Mouse (Mus musculus): Measurements from ENCODE around the gene Eno3. TPM values are rescaled to one million over a fixed set of nuclear protein-coding genes. Genes with fewer than 3 reads are reported as not detected.

Gene Eno3
- polyA plus RNA-seq, 1 experiment from 2014 or later = 4.0 TPM

- TF ChIP-seq EP300 (IDR thresholded peaks at IDR 0.05; ENCODE audit: low read depth) (no peak), CTCF (IDR thresholded peaks at IDR 0.05; ENCODE audit: low read depth) (peak; percentile 63)
- H3K27ac ChIP-seq (ENCODE audit: low read depth) = peak within 1 kb of the TSS; percentile 81
- ATAC-seq (peak; percentile 58), DNase-seq (peak; percentile 82)
- peaks cover 13% of the 10 kb centered on the region for H3K4me1 ChIP-seq (ENCODE audit: insufficient read depth)
- no peaks in the 10 kb centered on the region for H3K27me3 ChIP-seq (ENCODE audit: insufficient read depth, low read length)
- under 1% methylated on average over 32 of the region's 55 CpGs for WGBS (ENCODE audit: insufficient replicate concordance)
- peaks cover 21% of the 10 kb centered on the region for H3K36me3 ChIP-seq (replicated peaks; ENCODE audit: insufficient read depth, low read length)
- H3K9ac ChIP-seq (replicated peaks) = peak within 1 kb of the TSS; percentile 86
- H3K4me2 ChIP-seq (ENCODE audit: low read depth, low read length) = peak within 1 kb of the TSS; percentile 97
- no peaks in the 10 kb centered on the region for H3K9me3 ChIP-seq (ENCODE audit: low read length)
- H3K4me3 ChIP-seq (ENCODE audit: low read depth, low read length) = peak within 1 kb of the TSS; percentile 74
These were observed 30.7 kb downstream of the Eno3 start, which contains the start of gene Camta2 for GRCm38 (mm10) chr11:70687601-70688199. Gene Camta2 (minus strand): TSS chr11:70688105.

GRCm38 (mm10) chr11:70688372-70688771, 31.4 kb downstream of the Eno3 start:
- Histone ChIP-seq H3K4me2 (ENCODE audit: low read depth, low read length) (peak overlapping the region; percentile 97), H3K27ac (ENCODE audit: low read depth) (peak overlapping the region; percentile 81; the same call in 1 of the 2 replicates), H3K9ac (replicated peaks) (peak overlapping the region; percentile 86), H3K4me1 (ENCODE audit: insufficient read depth) (peaks cover 13% of the 10 kb centered on the region), H3K36me3 (replicated peaks; ENCODE audit: insufficient read depth, low read length) (peaks cover 19% of the 10 kb centered on the region), H3K27me3 (ENCODE audit: insufficient read depth, low read length) (no peaks in the 10 kb centered on the region), H3K4me3 (ENCODE audit: low read depth, low read length) (peak overlapping the region; percentile 74), H3K9me3 (ENCODE audit: low read length) (no peaks in the 10 kb centered on the region)
- TF ChIP-seq EP300 (IDR thresholded peaks at IDR 0.05; ENCODE audit: low read depth) (no peak), CTCF (IDR thresholded peaks at IDR 0.05; ENCODE audit: low read depth) (no peak)
- DNase-seq (no peak), ATAC-seq (no peak)
- 32% methylated on average over 8 of the region's 8 CpGs for WGBS (ENCODE audit: insufficient replicate concordance)

- no peak for DNase-seq
- Histone ChIP-seq H3K36me3 (replicated peaks; ENCODE audit: insufficient read depth, low read length) (peaks cover 9% of the 10 kb centered on the region), H3K27me3 (ENCODE audit: insufficient read depth, low read length) (no peaks in the 10 kb centered on the region), H3K9me3 (ENCODE audit: low read length) (no peaks in the 10 kb centered on the region), H3K4me2 (ENCODE audit: low read depth, low read length) (no peak overlapping the region), H3K4me3 (ENCODE audit: low read depth, low read length) (no peak overlapping the region), H3K4me1 (ENCODE audit: insufficient read depth) (peaks cover 13% of the 10 kb centered on the region), H3K9ac (replicated peaks) (no peak overlapping the region), H3K27ac (ENCODE audit: low read depth) (no peak overlapping the region)
- TF ChIP-seq EP300 (IDR thresholded peaks at IDR 0.05; ENCODE audit: low read depth) (no peak), CTCF (IDR thresholded peaks at IDR 0.05; ENCODE audit: low read depth) (no peak)
- 64% methylated on average over 4 of the region's 4 CpGs for WGBS (ENCODE audit: insufficient replicate concordance)
- no peak for ATAC-seq
These were observed 32.6 kb downstream of the Eno3 start for GRCm38 (mm10) chr11:70689578-70689977.

GRCm38 (mm10) chr11:70693504-70693903, 36.5 kb downstream of the Eno3 start:
- Histone ChIP-seq H3K4me1 (ENCODE audit: insufficient read depth) (peaks cover 1% of the 10 kb centered on the region), H3K36me3 (replicated peaks; ENCODE audit: insufficient read depth, low read length) (no peaks in the 10 kb centered on the region), H3K9me3 (ENCODE audit: low read length) (no peaks in the 10 kb centered on the region), H3K4me2 (ENCODE audit: low read depth, low read length) (no peak overlapping the region), H3K9ac (replicated peaks) (no peak overlapping the region), H3K27me3 (ENCODE audit: insufficient read depth, low read length) (no peaks in the 10 kb centered on the region), H3K27ac (ENCODE audit: low read depth) (no peak overlapping the region), H3K4me3 (ENCODE audit: low read depth, low read length) (no peak overlapping the region)
- WGBS (ENCODE audit: insufficient replicate concordance) = 60% methylated on average over 3 of the region's 3 CpGs
- no peak for ATAC-seq
- no peak for DNase-seq
- TF ChIP-seq CTCF (IDR thresholded peaks at IDR 0.05; ENCODE audit: low read depth) = no peak

- peak; percentile 35 for TF ChIP-seq CTCF (IDR thresholded peaks at IDR 0.05; ENCODE audit: low read depth)
- TF ChIP-seq EP300 (IDR thresholded peaks at IDR 0.05; ENCODE audit: low read depth) = no peak
- no peak overlapping the region for H3K4me2 ChIP-seq (ENCODE audit: low read depth, low read length)
- no peak overlapping the region for H3K9ac ChIP-seq (replicated peaks)
- peaks cover 17% of the 10 kb centered on the region for H3K4me1 ChIP-seq (ENCODE audit: insufficient read depth)
- H3K36me3 ChIP-seq (replicated peaks; ENCODE audit: insufficient read depth, low read length) = peaks cover 3% of the 10 kb centered on the region; the same call in 1 of the 2 replicates
- H3K4me3 ChIP-seq (ENCODE audit: low read depth, low read length) = no peak overlapping the region
- 62% methylated on average over 3 of the region's 3 CpGs for WGBS (ENCODE audit: insufficient replicate concordance)
- H3K27me3 ChIP-seq (ENCODE audit: insufficient read depth, low read length) = no peaks in the 10 kb centered on the region
- no peaks in the 10 kb centered on the region for H3K9me3 ChIP-seq (ENCODE audit: low read length)
- no peak for DNase-seq
- ATAC-seq = no peak
- no peak overlapping the region for H3K27ac ChIP-seq (ENCODE audit: low read depth)
These were observed 40.4 kb downstream of the Eno3 start for GRCm38 (mm10) chr11:70697376-70697775.

GRCm38 (mm10) chr11:70699051-70699450, 42.0 kb downstream of the Eno3 start:
- Histone ChIP-seq H3K9me3 (ENCODE audit: low read length) (no peaks in the 10 kb centered on the region), H3K9ac (replicated peaks) (peak overlapping the region; percentile 77; the same call in 1 of the 2 replicates), H3K4me2 (ENCODE audit: low read depth, low read length) (peak overlapping the region; percentile 79), H3K27me3 (ENCODE audit: insufficient read depth, low read length) (no peaks in the 10 kb centered on the region), H3K36me3 (replicated peaks; ENCODE audit: insufficient read depth, low read length) (peaks cover 8% of the 10 kb centered on the region), H3K4me3 (ENCODE audit: low read depth, low read length) (peak overlapping the region; percentile 73; the same call in 1 of the 2 replicates), H3K4me1 (ENCODE audit: insufficient read depth) (peaks cover 21% of the 10 kb centered on the region), H3K27ac (ENCODE audit: low read depth) (peak overlapping the region; percentile 95; the same call in 1 of the 2 replicates)
- TF ChIP-seq CTCF (IDR thresholded peaks at IDR 0.05; ENCODE audit: low read depth) (no peak), EP300 (IDR thresholded peaks at IDR 0.05; ENCODE audit: low read depth) (no peak)
- DNase-seq (no peak), ATAC-seq (no peak)
- WGBS (ENCODE audit: insufficient replicate concordance) = 64% methylated on average over 2 of the region's 2 CpGs
